In genomic region chr15:84668938-84669747, GRCm38 (mm10) we compare ENCODE assay signal across 8 mouse cellular contexts. TPM values are rescaled to one million over a fixed set of nuclear protein-coding genes. Genes with fewer than 3 reads are reported as not detected.
DNase-seq lines count a peak whose midpoint lies in the region; ATAC-seq lines count a peak whose summit lies in the region.

TSS of gene Prr5 (plus strand) at chr15:84669620.

- no peak for ATAC-seq in forebrain, embryonic 15.5 days (replicated peaks)
- peak; percentile 30; the same call in 1 of the 2 replicates for ATAC-seq in kidney, embryonic 15.5 days (replicated peaks; ENCODE audit: low FRiP score)
- no peak for ATAC-seq in midbrain, embryonic 11.5 days (ENCODE audit: low FRiP score)

- no peak within 1 kb of the TSS for H3K9ac ChIP-seq in forebrain, embryonic 15.5 days (replicated peaks)
- H3K9ac ChIP-seq in kidney, embryonic 15.5 days, result 0 out of 2 replicates have a peak within 1 kb of the TSS, but pooled peaks have one; percentile 16
- H3K9ac ChIP-seq in midbrain, embryonic 11.5 days (ENCODE audit: low read length), result no peak within 1 kb of the TSS

- 74% methylated on average over 14 of the region's 14 CpGs for WGBS in forebrain, embryonic 15.5 days
- WGBS in kidney, embryonic 15.5 days, result 61% methylated on average over 14 of the region's 14 CpGs
- WGBS in midbrain, embryonic 11.5 days, result 84% methylated on average over 14 of the region's 14 CpGs

- H3K27ac ChIP-seq in forebrain, embryonic 15.5 days (replicated peaks), result no peak within 1 kb of the TSS
- peak within 1 kb of the TSS; percentile 25; the same call in 1 of the 2 replicates for H3K27ac ChIP-seq in kidney, embryonic 15.5 days
- no peak within 1 kb of the TSS for H3K27ac ChIP-seq in midbrain, embryonic 11.5 days (ENCODE audit: low read depth, low read length)

- no peak within 1 kb of the TSS for H3K4me3 ChIP-seq in forebrain, embryonic 15.5 days
- H3K4me3 ChIP-seq in kidney, embryonic 15.5 days (replicated peaks), result no peak within 1 kb of the TSS
- no peak within 1 kb of the TSS for H3K4me3 ChIP-seq in midbrain, embryonic 11.5 days (ENCODE audit: low read depth, low read length)

- no peaks in the 10 kb centered on the region for H3K9me3 ChIP-seq in forebrain, embryonic 15.5 days
- H3K9me3 ChIP-seq in kidney, embryonic 15.5 days (replicated peaks), result no peaks in the 10 kb centered on the region
- no peaks in the 10 kb centered on the region for H3K9me3 ChIP-seq in midbrain, embryonic 11.5 days (ENCODE audit: control insufficient read depth, low read length)

- H3K27me3 ChIP-seq in forebrain, embryonic 15.5 days, result no peaks in the 10 kb centered on the region
- peaks cover under 1% of the 10 kb centered on the region; the same call in 1 of the 2 replicates for H3K27me3 ChIP-seq in kidney, embryonic 15.5 days
- H3K27me3 ChIP-seq in midbrain, embryonic 11.5 days (ENCODE audit: control insufficient read depth, insufficient read depth, low read length), result peaks cover 17% of the 10 kb centered on the region

- no peaks in the 10 kb centered on the region for H3K36me3 ChIP-seq in forebrain, embryonic 15.5 days
- no peaks in the 10 kb centered on the region for H3K36me3 ChIP-seq in kidney, embryonic 15.5 days
- H3K36me3 ChIP-seq in midbrain, embryonic 11.5 days (ENCODE audit: control insufficient read depth, insufficient read depth, low read length), result no peaks in the 10 kb centered on the region

- H3K4me2 ChIP-seq in forebrain, embryonic 15.5 days (replicated peaks), result no peak within 1 kb of the TSS
- H3K4me2 ChIP-seq in kidney, embryonic 15.5 days, result no peak within 1 kb of the TSS
- no peak within 1 kb of the TSS for H3K4me2 ChIP-seq in midbrain, embryonic 11.5 days

- intact Hi-C loops in left cerebral cortex, postnatal 10 days (cut with DNase I), result no loop called here

- peaks cover 32% of the 10 kb centered on the region for H3K4me1 ChIP-seq in forebrain, embryonic 15.5 days
- H3K4me1 ChIP-seq in kidney, embryonic 15.5 days, result peaks cover 29% of the 10 kb centered on the region
- no peaks in the 10 kb centered on the region for H3K4me1 ChIP-seq in midbrain, embryonic 11.5 days (ENCODE audit: control insufficient read depth, insufficient read depth, low read length)

- DNase-seq in left cerebral cortex, postnatal 10 days (ENCODE audit: extremely low spot score in 1 of 2, low spot score in 2 of 2), result no peak
- DNase-seq in left cerebral cortex, adult 8-10 months (ENCODE audit: low spot score in 2 of 2), result no peak
- peak; percentile 61 for DNase-seq in midbrain, embryonic 11.5 days (ENCODE audit: low spot score, missing footprints)
- DNase-seq in right cerebral cortex, adult 2 months (ENCODE audit: low spot score in 2 of 2), result no peak
- no peak for DNase-seq in lung, postnatal 36 days
- DNase-seq in spleen, adult 18-20 months, result no peak

RNA-seq across cellular contexts. Expression of gene Prr5, which starts in this region (rescaled TPM):
- 10 to 100 TPM; 11.4 to 16.3 TPM for total RNA-seq in left cerebral cortex, postnatal 10 days (2021)
- total RNA-seq in left cerebral cortex, adult 8-10 months (2022), result 10 to 100 TPM in 2 of 4 experiments, 1 to 10 TPM in 2; 9.1 to 13.9 (median 10.2) TPM
- polyA plus RNA-seq in forebrain, embryonic 15.5 days (2015; fragmentation: Nextera tagmentation; extraction: Ambion mirVana), result 11.5 and 11.8 TPM in 2 replicates
- 40.3 and 46.8 TPM in 2 replicates for polyA plus RNA-seq in kidney, embryonic 15.5 days (2015; fragmentation: Nextera tagmentation; extraction: Ambion mirVana)
- polyA plus RNA-seq in midbrain, embryonic 11.5 days (2014; fragmentation: Nextera tagmentation; extraction: Ambion mirVana), result 7.3 and 10.9 TPM in 2 replicates
